Mouse (Mus musculus): ENCODE measurements at regions not wholly inside any gene's neighbourhood (a gene's known extent, or its start where the extent isn't known, plus 50 kb on each side); places are given as distances from the start of the nearest gene placed in this dataset.

GRCm38 (mm10) chr2:147927792-147928670 lies 118.7 kb downstream of the Foxa2 start:
- DNase-seq (ENCODE audit: low read depth, low spot score): no peak

GRCm38 (mm10) chr2:147926861-147927260 lies 119.9 kb downstream of the Foxa2 start:
- no peak for DNase-seq (ENCODE audit: low read depth, low spot score)

- DNase-seq (ENCODE audit: low read depth, low spot score): no peak
Observed at GRCm38 (mm10) chr2:147907341-147907740, 139.4 kb downstream of the Foxa2 start.

- peak; percentile 62 for DNase-seq (ENCODE audit: low read depth, low spot score)
Observed at GRCm38 (mm10) chr2:147905759-147906740, 140.7 kb downstream of the Foxa2 start.

GRCm38 (mm10) chr2:147905118-147905517 lies 141.7 kb downstream of the Foxa2 start:
- no peak for DNase-seq (ENCODE audit: low read depth, low spot score)

GRCm38 (mm10) chr2:147899236-147899635 lies 147.5 kb downstream of the Foxa2 start:
- no peak for DNase-seq (ENCODE audit: low read depth, low spot score)

GRCm38 (mm10) chr2:147895691-147896090 lies 151.1 kb downstream of the Foxa2 start:
- DNase-seq (ENCODE audit: low read depth, low spot score): peak; percentile 61

GRCm38 (mm10) chr2:147894213-147894612 lies 152.6 kb downstream of the Foxa2 start:
- no peak for DNase-seq (ENCODE audit: low read depth, low spot score)

- DNase-seq (ENCODE audit: low read depth, low spot score): no peak
Observed at GRCm38 (mm10) chr2:147886191-147886590, 160.6 kb downstream of the Foxa2 start.

- DNase-seq (ENCODE audit: low read depth, low spot score): no peak
Observed at GRCm38 (mm10) chr2:147877907-147878306, 168.9 kb downstream of the Foxa2 start.

GRCm38 (mm10) chr2:147877543-147877904 lies 169.2 kb downstream of the Foxa2 start:
- no peak for DNase-seq (ENCODE audit: low read depth, low spot score)

GRCm38 (mm10) chr2:147876708-147877542 lies 169.8 kb downstream of the Foxa2 start:
- DNase-seq (ENCODE audit: low read depth, low spot score): peak; percentile 21

- no peak for DNase-seq (ENCODE audit: low read depth, low spot score)
Observed at GRCm38 (mm10) chr2:147872972-147873371, 173.8 kb downstream of the Foxa2 start.

- no peak for DNase-seq (ENCODE audit: low read depth, low spot score)
Observed at GRCm38 (mm10) chr2:147851186-147851802, 195.5 kb downstream of the Foxa2 start.

- peak; percentile 10 for DNase-seq (ENCODE audit: low read depth, low spot score)
Observed at GRCm38 (mm10) chr2:147846968-147847749, 199.6 kb downstream of the Foxa2 start.

GRCm38 (mm10) chr2:147845256-147845655 lies 201.5 kb downstream of the Foxa2 start:
- no peak for DNase-seq (ENCODE audit: low read depth, low spot score)

GRCm38 (mm10) chr2:147840936-147841335 lies 205.8 kb downstream of the Foxa2 start:
- no peak for DNase-seq (ENCODE audit: low read depth, low spot score)

- DNase-seq (ENCODE audit: low read depth, low spot score): no peak
Observed at GRCm38 (mm10) chr2:147838613-147839012, 208.2 kb downstream of the Foxa2 start.

GRCm38 (mm10) chr2:147830551-147830950 lies 216.2 kb downstream of the Foxa2 start:
- no peak for DNase-seq (ENCODE audit: low read depth, low spot score)

- no peak for DNase-seq (ENCODE audit: low read depth, low spot score)
Observed at GRCm38 (mm10) chr2:147816951-147817350, 229.8 kb downstream of the Foxa2 start.

Data from ZHBTc4 (cell line).